Comparison of ENCODE assay signal across 8 mouse cellular contexts in the genomic region with DNA sequence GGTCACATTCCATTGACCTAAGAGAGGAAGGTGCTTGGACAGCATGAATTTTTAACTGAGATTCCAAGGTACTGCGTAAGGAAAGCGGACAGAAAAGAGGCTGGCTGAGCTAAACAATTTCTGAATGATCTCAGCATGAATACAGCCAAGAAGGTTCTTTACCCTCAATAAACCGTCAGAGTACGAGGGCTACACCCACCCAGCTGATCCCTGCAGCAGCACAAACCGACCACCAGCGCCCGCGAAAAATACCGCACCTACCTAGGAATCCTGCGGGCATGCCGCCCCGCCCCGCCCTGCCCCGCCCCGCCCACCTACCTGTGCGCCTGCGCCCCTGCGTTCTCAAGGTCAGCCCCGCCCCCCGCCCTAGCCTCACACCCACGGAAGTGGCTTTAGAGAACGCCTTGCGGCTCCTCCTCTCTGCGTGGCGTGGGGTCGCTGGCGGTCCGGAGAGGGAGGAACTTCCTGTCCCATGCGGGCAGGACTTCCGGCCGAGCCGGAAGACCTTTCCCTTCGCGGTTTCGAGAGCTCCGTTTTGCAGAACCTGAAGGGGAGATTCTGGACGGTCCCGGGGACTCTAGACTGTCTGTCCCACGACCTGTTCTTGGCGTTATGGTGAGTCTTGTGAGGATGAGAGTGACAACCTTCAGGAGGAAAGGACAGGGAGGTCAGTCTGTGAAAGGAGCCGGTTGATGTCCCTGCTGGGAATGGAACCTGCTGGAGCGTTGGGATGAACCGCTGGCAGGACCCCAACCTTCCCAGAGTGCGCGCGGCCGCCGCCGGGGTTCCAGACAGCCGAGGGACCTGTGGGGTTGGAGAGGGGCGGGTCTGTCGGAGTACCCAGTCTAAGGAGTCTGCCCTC. TPM values are rescaled to one million over a fixed set of nuclear protein-coding genes. Genes with fewer than 3 reads are reported as not detected.
A peak's percentile ranks its signal among the peaks of the same experiment; 100 is the strongest.
DNase-seq lines count a peak whose midpoint lies in the region; ATAC-seq lines count a peak whose summit lies in the region.

A gene (plus strand): TSS at position 477 of the 862 bp plus-strand sequence.

- peak within 1 kb of the TSS; percentile 82 for H3K4me2 ChIP-seq in lung, embryonic 16.5 days (ENCODE audit: low read depth, low read length)

- peak; percentile 98 to 99 for ATAC-seq in hematopoietic stem cell, adult 5-6 weeks (replicated peaks in 1 of 2; ENCODE audit: insufficient read depth in 1 of 2, low FRiP score in 2 of 2, low TSS enrichment in 1 of 2, low read depth in 1 of 2, poor library complexity in 2 of 2, severe bottlenecking in 2 of 2)
- ATAC-seq in lung, embryonic 16.5 days (ENCODE audit: low read depth), result peak; percentile 100

- peaks cover 8% of the 10 kb centered on the region for H3K4me1 ChIP-seq in lung, embryonic 16.5 days (replicated peaks; ENCODE audit: control insufficient read depth, insufficient read depth, low read length)

- under 1% methylated on average over 50 of the region's 52 CpGs for WGBS in lung, embryonic 16.5 days

- H3K9ac ChIP-seq in lung, embryonic 16.5 days (ENCODE audit: low read length), result peak within 1 kb of the TSS; percentile 87

- DNase-seq in MEL-GATA-1-ER (ENCODE audit: extremely low read depth, low read depth), result peak; percentile 79
- peak; percentile 87 for DNase-seq in cerebellum, adult 8-10 months
- DNase-seq in forelimb bud, embryonic 11.5 days (ENCODE audit: low read depth, low spot score), result peak; percentile 89
- peak; percentile 42 for DNase-seq in layer of hippocampus, adult 9-10 months (ENCODE audit: low spot score)
- DNase-seq in ovary, postnatal 10 days (ENCODE audit: low spot score), result peak; percentile 63
- DNase-seq in thymus, postnatal 10 days (ENCODE audit: low spot score in 2 of 2), result peak; percentile 81 to 82

- H3K27ac ChIP-seq in lung, embryonic 16.5 days (ENCODE audit: low read length), result peak within 1 kb of the TSS; percentile 68

- H3K27me3 ChIP-seq in lung, embryonic 16.5 days (ENCODE audit: control insufficient read depth, insufficient read depth, low read depth, low read length), result no peaks in the 10 kb centered on the region

- no peaks in the 10 kb centered on the region for H3K9me3 ChIP-seq in lung, embryonic 16.5 days (ENCODE audit: control insufficient read depth, low read length)

- H3K36me3 ChIP-seq in lung, embryonic 16.5 days (ENCODE audit: control insufficient read depth, insufficient read depth, low read length), result no peaks in the 10 kb centered on the region

- H3K4me3 ChIP-seq in lung, embryonic 16.5 days (ENCODE audit: low read length), result peak within 1 kb of the TSS; percentile 73

RNA-seq across cellular contexts. Expression of the gene that starts here (rescaled TPM):
- total RNA-seq in hematopoietic stem cell, adult 5-6 weeks (2017), result 14.6 and 23.1 TPM in 2 replicates
- 12.4 and 14.6 TPM in 2 replicates for polyA plus RNA-seq in lung, embryonic 16.5 days (2015; fragmentation: Nextera tagmentation; extraction: Ambion mirVana)

Comparison
In these comparisons a context has a peak if more than half of its experiments do, and no peak if none do; other contexts are left out.
1. Peak in every context shown above with its lines: DNase-seq, ATAC-seq, H3K4me3 ChIP-seq and H3K27ac ChIP-seq.